15 mouse cellular contexts compared by ENCODE assay signal in genomic region chr6:91359672-91360370, GRCm38 (mm10). TPM values are rescaled to one million over a fixed set of nuclear protein-coding genes. Genes with fewer than 3 reads are reported as not detected.
DNase-seq lines count a peak whose midpoint lies in the region; ATAC-seq lines count a peak whose summit lies in the region.
"Had no signal": no experiment of that assay in that cellular context is flagged by ENCODE, and none has a peak within 500 bp of the region (broad histone marks: within the 10 kb centered on the region; RNA-seq: fewer than 3 reads in every experiment).

No protein-coding gene starts in this region.

- no peak for DNase-seq in frontal cortex, postnatal 25 days (ENCODE audit: low spot score in 2 of 2)
- DNase-seq in brain, adult 2 months (ENCODE audit: low read depth, low spot score): peak; percentile 99
- DNase-seq in cerebellum, adult 9-10 months: peak; percentile 97
- peak; percentile 84 to 91 for DNase-seq in layer of hippocampus, adult 18-20 months (ENCODE audit: low spot score in 2 of 2)
- DNase-seq in lung, postnatal 4 days: no peak
- no peak for DNase-seq in natural killer cell, adult 2 months (ENCODE audit: low spot score in 2 of 2)
- DNase-seq in gastrocnemius, postnatal 14 days: no peak
- DNase-seq: adrenal gland, postnatal 25 days; gastrocnemius, adult 2 months; heart, postnatal 4 days; kidney, adult 9 months; liver, embryonic 13.5 days; lung, postnatal 14 days; thymus, adult 2 months had no signal

- intact Hi-C loops in gastrocnemius, postnatal 14 days (cut with DNase I; ENCODE audit: low total_unique reads): no loop called here

- ATAC-seq in frontal cortex, adult (ENCODE audit: low TSS enrichment): peak; percentile 75

RNA-seq across cellular contexts. Expression of gene Wnt7a, which starts 51.3 kb away (rescaled TPM):
- total RNA-seq in layer of hippocampus, adult 18-20 months (2021): 10 to 100 TPM; 18.8 to 27.8 TPM
- total RNA-seq in gastrocnemius, postnatal 14 days (2021): not detected
- total RNA-seq: adrenal gland, postnatal 25 days; gastrocnemius, adult 2 months had no signal

Comparison
In these comparisons a context has a peak if more than half of its experiments do, and no peak if none do; other contexts are left out.
1. DNase-seq: peak in brain, adult 2 months (single experiment), cerebellum, adult 9-10 months (single experiment) and layer of hippocampus, adult 18-20 months (2 of 2); none in frontal cortex, postnatal 25 days (0 of 2), lung, postnatal 4 days (0 of 2), natural killer cell, adult 2 months (0 of 2) and gastrocnemius, postnatal 14 days (single experiment).
2. RNA of gene Wnt7a, which starts 51.3 kb away (total RNA-seq): 18.8 to 27.8 TPM in layer of hippocampus, adult 18-20 months; not detected in gastrocnemius, postnatal 14 days; every median in the first group is over 10 times any median in the second.